ENCODE assay signal across 9 mouse cellular contexts in the genomic region with DNA sequence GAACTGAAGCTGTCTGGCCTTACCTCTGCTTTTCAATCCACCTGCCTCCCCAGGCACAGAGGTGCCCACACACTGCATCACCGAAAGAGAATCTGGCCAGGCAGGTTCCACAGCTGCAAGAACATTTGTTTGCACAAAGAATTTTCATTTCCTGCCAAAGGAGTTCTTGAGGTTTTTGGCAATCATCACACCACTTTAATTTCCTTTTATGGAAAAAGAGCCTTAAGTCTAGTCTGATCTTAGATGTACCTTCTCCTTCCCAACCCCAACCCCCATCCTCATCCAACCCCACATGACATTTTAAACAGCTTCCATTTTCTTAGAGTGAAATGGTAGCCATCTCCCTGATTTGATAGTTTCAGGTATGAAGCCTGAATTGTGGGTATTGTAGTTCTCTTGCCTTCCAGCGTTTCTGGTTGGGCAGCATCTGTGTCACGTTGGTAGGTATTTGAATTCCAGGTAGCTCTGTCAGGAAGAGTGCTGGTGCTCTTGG.
DNase-seq lines count a peak whose midpoint lies in the region.
"Had no signal": no experiment of that assay in that cellular context is flagged by ENCODE, and none has a peak within 500 bp of the region (broad histone marks: within the 10 kb centered on the region; RNA-seq: fewer than 3 reads in every experiment).

No protein-coding gene starts in this region.

- peak; percentile 7 for DNase-seq in testis, postnatal 14 days (ENCODE audit: low spot score)
- DNase-seq in testis, postnatal 10 days (ENCODE audit: low spot score), result no peak
- peak; percentile 17 to 38 for DNase-seq in kidney, adult 8-10 months
- peak; percentile 68 for DNase-seq in lung, postnatal 10 days
- DNase-seq in urinary bladder, postnatal 25 days (ENCODE audit: low spot score), result peak; percentile 55
- DNase-seq in gastrocnemius, adult 8-10 months (ENCODE audit: low spot score in 2 of 2), result no peak
- DNase-seq in adrenal gland, postnatal 36 days, result no peak
- no peak for DNase-seq in MN1 (ENCODE audit: low spot score)
- DNase-seq: liver had no signal

Comparison
In these comparisons a context has a peak if more than half of its experiments do, and no peak if none do; other contexts are left out.
1. DNase-seq: peak in testis, postnatal 14 days (single experiment), kidney, adult 8-10 months (2 of 2), lung, postnatal 10 days (single experiment) and urinary bladder, postnatal 25 days (single experiment); none in testis, postnatal 10 days (single experiment), gastrocnemius, adult 8-10 months (0 of 2), adrenal gland, postnatal 36 days (0 of 2) and MN1 (single experiment).